Mouse (Mus musculus): Measurements from ENCODE around the gene Bicral. TPM values are rescaled to one million over a fixed set of nuclear protein-coding genes. Genes with fewer than 3 reads are reported as not detected.

The Bicral gene
- total and polyA plus RNA-seq, 3 experiments = 3.0 to 7.4 (median 5.9) TPM

DNA sequence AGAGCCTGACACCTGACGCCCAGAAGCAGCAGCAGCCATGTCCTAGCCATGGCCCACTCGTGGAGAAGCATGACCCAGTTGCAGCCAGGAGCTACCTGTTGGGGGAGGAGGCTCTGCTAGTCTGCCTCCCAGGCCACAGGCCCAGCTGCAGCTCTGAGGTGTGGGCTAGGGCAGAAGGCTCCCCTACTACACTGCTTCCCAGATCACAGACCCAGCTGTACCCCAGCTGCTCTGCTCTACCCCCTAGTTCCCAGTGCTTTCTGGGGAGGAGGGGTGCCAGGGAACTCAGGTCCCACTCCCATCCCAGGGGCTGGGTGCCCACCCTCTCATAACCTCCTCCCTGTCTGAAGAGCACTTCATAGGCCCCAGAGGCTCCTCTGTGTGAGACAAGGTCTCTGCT, 94.7 kb downstream of the Bicral start, which contains the start of gene Ptcra:
Gene Ptcra, minus strand, starts transcription at position 169 of the 400 bp plus-strand sequence.
- no peaks in the 10 kb centered on the region for H3K79me2 ChIP-seq (replicated peaks; ENCODE audit: control insufficient read depth, extremely low read depth, insufficient read depth, poor library complexity, severe bottlenecking)
- H3K4me1 ChIP-seq (ENCODE audit: control insufficient read depth in 1 of 2, insufficient read depth in 2 of 2) = peaks cover 10 to 23% of the 10 kb centered on the region in 2 experiments
- no peak within 1 kb of the TSS for H3K4me2 ChIP-seq (ENCODE audit: insufficient read depth, low read depth, poor library complexity, severe bottlenecking)
- no peak for DNase-seq (ENCODE audit: extremely low read depth)
- dilution Hi-C loops (cut with MboI; ENCODE audit: extremely low pct_ligation_motif_present, extremely low pct_unique_long_range_greater_than_20kb, low sequenced_read_pairs) (no loop called here), in situ Hi-C loops (cut with MboI; ENCODE audit: low pct_ligation_motif_present, low pct_unique_long_range_greater_than_20kb, low sequenced_read_pairs) (no loop called here)
- no peak within 1 kb of the TSS for H3K9ac ChIP-seq (ENCODE audit: insufficient read depth, low read depth)
- H3K27me3 ChIP-seq (replicated peaks) = no peaks in the 10 kb centered on the region
- no peak within 1 kb of the TSS for H3K27ac ChIP-seq (ENCODE audit: insufficient read depth, low read depth)
- no peaks in the 10 kb centered on the region for H3K9me3 ChIP-seq (replicated peaks; ENCODE audit: low read length)
- TF ChIP-seq USF1 (IDR thresholded peaks at IDR 0.05; ENCODE audit: low read depth, low read length) (no peak), MAX (IDR thresholded peaks at IDR 0.05; ENCODE audit: low read length) (no peak), BHLHE40 (IDR thresholded peaks at IDR 0.05; ENCODE audit: low read depth, low read length) (no peak), GABPA (IDR thresholded peaks at IDR 0.05; ENCODE audit: insufficient replicate concordance, low read depth, low read length) (no peak), JUN (IDR thresholded peaks at IDR 0.05; ENCODE audit: insufficient read depth, low read depth, low read length) (no peak), CTCF (conservative IDR thresholded peaks at IDR 0.05 in 1 of 2, IDR thresholded peaks at IDR 0.05 in 1 of 2; ENCODE audit: low read depth in 2 of 2, low read length in 2 of 2) (no peak), CHD2 (IDR thresholded peaks at IDR 0.05; ENCODE audit: low read length) (no peak), CHD1 (IDR thresholded peaks at IDR 0.05; ENCODE audit: low read depth, low read length) (no peak), NRF1 (IDR thresholded peaks at IDR 0.05; ENCODE audit: low read depth, low read length) (no peak), MAZ (IDR thresholded peaks at IDR 0.05; ENCODE audit: low read depth, low read length) (no peak)
- H3K36me3 ChIP-seq (replicated peaks in 1 of 2; ENCODE audit: control insufficient read depth in 1 of 2, insufficient read depth in 1 of 2, low read length in 1 of 2) = no peaks in the 10 kb centered on the region
- no peak within 1 kb of the TSS for H3K4me3 ChIP-seq (replicated peaks in 1 of 3; ENCODE audit: low read depth in 2 of 3, low read length in 2 of 3, poor library complexity in 1 of 3)

DNA sequence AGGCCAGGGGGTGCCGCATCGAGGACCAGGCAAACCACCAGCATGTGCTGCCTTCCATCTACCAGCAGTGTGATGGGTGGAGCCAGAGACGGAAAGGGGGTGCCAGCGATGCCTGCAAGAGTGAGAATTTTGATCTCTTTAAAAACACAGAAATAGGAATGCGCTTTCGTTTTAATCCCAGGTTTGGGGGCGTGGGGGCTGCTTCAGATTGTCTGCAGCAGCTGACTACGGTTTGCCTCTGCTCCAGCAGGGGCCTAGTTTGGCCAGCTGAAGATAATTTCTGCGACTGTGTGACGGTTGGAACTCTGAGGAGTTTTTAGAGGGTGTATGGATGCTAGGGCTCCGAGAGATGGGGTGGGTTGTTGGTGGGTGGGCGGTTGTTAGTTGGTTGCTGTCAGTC, 99.5 kb downstream of the Bicral start:
- Histone ChIP-seq H3K27me3 (replicated peaks) (no peaks in the 10 kb centered on the region), H3K79me2 (replicated peaks; ENCODE audit: control insufficient read depth, extremely low read depth, insufficient read depth, poor library complexity, severe bottlenecking) (no peaks in the 10 kb centered on the region), H3K4me3 (replicated peaks in 1 of 3; ENCODE audit: low read depth in 2 of 3, low read length in 2 of 3, poor library complexity in 1 of 3) (no peak overlapping the region), H3K4me1 (ENCODE audit: control insufficient read depth in 1 of 2, insufficient read depth in 2 of 2) (peaks cover 4 to 10% of the 10 kb centered on the region in 2 experiments; a peak in 2 of 4 replicates), H3K36me3 (replicated peaks in 1 of 2; ENCODE audit: control insufficient read depth in 1 of 2, insufficient read depth in 1 of 2, low read length in 1 of 2) (no peaks in the 10 kb centered on the region), H3K4me2 (ENCODE audit: insufficient read depth, low read depth, poor library complexity, severe bottlenecking) (no peak overlapping the region), H3K27ac (ENCODE audit: insufficient read depth, low read depth) (no peak overlapping the region), H3K9ac (ENCODE audit: insufficient read depth, low read depth) (no peak overlapping the region), H3K9me3 (replicated peaks; ENCODE audit: low read length) (peaks cover 11% of the 10 kb centered on the region)
- DNase-seq (ENCODE audit: extremely low read depth) = no peak
- no peak for TF ChIP-seq MAFK (IDR thresholded peaks at IDR 0.05; ENCODE audit: insufficient replicate concordance, low read length)
- no peak for TF ChIP-seq MAZ (IDR thresholded peaks at IDR 0.05; ENCODE audit: low read depth, low read length)
- TF ChIP-seq POLR2A (IDR thresholded peaks at IDR 0.05; ENCODE audit: low read depth, low read length) = no peak
- TF ChIP-seq MXI1 (IDR thresholded peaks at IDR 0.05; ENCODE audit: low read depth, low read length) = no peak
- TF ChIP-seq ETS1 (conservative IDR thresholded peaks at IDR 0.05; ENCODE audit: low read depth, low read length) = no peak
- TF ChIP-seq POLR2AphosphoS2 (IDR thresholded peaks at IDR 0.05; ENCODE audit: low read depth, low read length) = no peak
- no peak for TF ChIP-seq SIN3A (IDR thresholded peaks at IDR 0.05; ENCODE audit: low read length)
- no peak for TF ChIP-seq HCFC1 (IDR thresholded peaks at IDR 0.05; ENCODE audit: low read depth, low read length)
- TF ChIP-seq E2F4 (IDR thresholded peaks at IDR 0.05; ENCODE audit: insufficient replicate concordance, low read depth, low read length) = no peak
- TF ChIP-seq NELFE (IDR thresholded peaks at IDR 0.05; ENCODE audit: low read depth, low read length) = no peak
- in situ Hi-C loops (cut with MboI; ENCODE audit: low pct_ligation_motif_present, low pct_unique_long_range_greater_than_20kb, low sequenced_read_pairs) = no loop called here
- dilution Hi-C loops (cut with MboI; ENCODE audit: extremely low pct_ligation_motif_present, extremely low pct_unique_long_range_greater_than_20kb, low sequenced_read_pairs) = no loop called here
